Mouse (Mus musculus): ENCODE measurements at regions not wholly inside any gene's neighbourhood (a gene's known extent, or its start where the extent isn't known, plus 50 kb on each side); places are given as distances from the start of the nearest gene placed in this dataset.

GRCm38 (mm10) chr13:51227836-51228235 lies 57.0 kb downstream of the Nxnl2 start:
- DNase-seq (ENCODE audit: low spot score) = no peak

GRCm38 (mm10) chr13:51228862-51229770 lies 58.3 kb downstream of the Nxnl2 start:
- no peak for DNase-seq (ENCODE audit: low spot score)

GRCm38 (mm10) chr13:51229862-51230261 lies 59.0 kb downstream of the Nxnl2 start:
- no peak for DNase-seq (ENCODE audit: low spot score)

GRCm38 (mm10) chr13:51231586-51231985 lies 60.8 kb downstream of the Nxnl2 start:
- DNase-seq (ENCODE audit: low spot score) = no peak

GRCm38 (mm10) chr13:51247378-51247777 lies 76.6 kb downstream of the Nxnl2 start:
- no peak for DNase-seq (ENCODE audit: low spot score)

GRCm38 (mm10) chr13:51253371-51253770 lies 82.5 kb downstream of the Nxnl2 start:
- no peak for DNase-seq (ENCODE audit: low spot score)

GRCm38 (mm10) chr13:51255688-51256087 lies 84.9 kb downstream of the Nxnl2 start:
- DNase-seq (ENCODE audit: low spot score) = no peak

- DNase-seq (ENCODE audit: low spot score) = no peak
Observed at GRCm38 (mm10) chr13:51258752-51259721, 88.2 kb downstream of the Nxnl2 start.

GRCm38 (mm10) chr13:51261619-51262018 lies 90.8 kb downstream of the Nxnl2 start:
- DNase-seq (ENCODE audit: low spot score) = no peak

- no peak for DNase-seq (ENCODE audit: low spot score)
Observed at GRCm38 (mm10) chr13:51272786-51273185, 102.0 kb downstream of the Nxnl2 start.

GRCm38 (mm10) chr13:51274639-51275038 lies 103.8 kb downstream of the Nxnl2 start:
- DNase-seq (ENCODE audit: low spot score) = peak; percentile 19

- no peak for DNase-seq (ENCODE audit: low spot score)
Observed at GRCm38 (mm10) chr13:51276601-51277000, 105.8 kb downstream of the Nxnl2 start.

GRCm38 (mm10) chr13:51277515-51277914 lies 106.7 kb downstream of the Nxnl2 start:
- DNase-seq (ENCODE audit: low spot score) = no peak

GRCm38 (mm10) chr13:51279642-51280387 lies 109.0 kb downstream of the Nxnl2 start:
- DNase-seq (ENCODE audit: low spot score) = no peak

- no peak for DNase-seq (ENCODE audit: low spot score)
Observed at GRCm38 (mm10) chr13:51280388-51280753, 109.5 kb downstream of the Nxnl2 start.

GRCm38 (mm10) chr13:51284679-51285078 lies 113.9 kb downstream of the Nxnl2 start:
- DNase-seq (ENCODE audit: low spot score) = no peak

GRCm38 (mm10) chr13:51289442-51289841 lies 118.6 kb downstream of the Nxnl2 start:
- DNase-seq (ENCODE audit: low spot score) = no peak

GRCm38 (mm10) chr13:51290021-51290424 lies 118.4 kb upstream of the S1pr3 start:
- DNase-seq (ENCODE audit: low spot score) = no peak

GRCm38 (mm10) chr13:51290926-51291325 lies 117.5 kb upstream of the S1pr3 start:
- no peak for DNase-seq (ENCODE audit: low spot score)

- no peak for DNase-seq (ENCODE audit: low spot score)
Observed at GRCm38 (mm10) chr13:51293047-51293446, 115.4 kb upstream of the S1pr3 start.

- DNase-seq (ENCODE audit: low spot score) = no peak
Observed at GRCm38 (mm10) chr13:51295872-51296271, 112.6 kb upstream of the S1pr3 start.
